Mouse (Mus musculus): ENCODE measurements at regions not wholly inside any gene's neighbourhood (a gene's known extent, or its start where the extent isn't known, plus 50 kb on each side); places are given as distances from the start of the nearest gene placed in this dataset.

GRCm38 (mm10) chr1:91685789-91686188 lies 115.5 kb upstream of the Twist2 start:
- H3K4me1 ChIP-seq (ENCODE audit: control insufficient read depth, insufficient read depth, low read length), result peaks cover 13% of the 10 kb centered on the region
- 0 out of 2 replicates have a peak overlapping the region, but pooled peaks have one; percentile 35 for H3K27ac ChIP-seq (replicated peaks; ENCODE audit: low read depth, low read length)
- no peaks in the 10 kb centered on the region for H3K27me3 ChIP-seq (replicated peaks; ENCODE audit: control insufficient read depth, insufficient read depth, low read length)
- H3K9me3 ChIP-seq (ENCODE audit: control insufficient read depth, low read length), result 0 out of 2 replicates have a peak, but pooled peaks cover 3% of the 10 kb centered on the region
- no peak overlapping the region for H3K9ac ChIP-seq (ENCODE audit: low read depth, low read length)
- ATAC-seq (ENCODE audit: low read depth), result peak; percentile 26; the same call in 1 of the 2 replicates
- WGBS, result 40% methylated on average over 6 of the region's 6 CpGs
- peak; percentile 66 for DNase-seq (ENCODE audit: low spot score)
- H3K36me3 ChIP-seq (ENCODE audit: control insufficient read depth, insufficient read depth, low read length), result no peaks in the 10 kb centered on the region
- H3K4me3 ChIP-seq (ENCODE audit: low read depth, low read length), result no peak overlapping the region
- H3K4me2 ChIP-seq (ENCODE audit: low read depth, low read length), result no peak overlapping the region

GRCm38 (mm10) chr1:91691601-91692000 lies 109.7 kb upstream of the Twist2 start:
- DNase-seq (ENCODE audit: low spot score) (no peak), ATAC-seq (ENCODE audit: low read depth) (no peak)
- 88% methylated on average over 1 of the region's 1 CpGs for WGBS
- Histone ChIP-seq H3K27me3 (replicated peaks; ENCODE audit: control insufficient read depth, insufficient read depth, low read length) (no peaks in the 10 kb centered on the region), H3K27ac (replicated peaks; ENCODE audit: low read depth, low read length) (no peak overlapping the region), H3K4me3 (ENCODE audit: low read depth, low read length) (no peak overlapping the region), H3K9ac (ENCODE audit: low read depth, low read length) (no peak overlapping the region), H3K4me1 (ENCODE audit: control insufficient read depth, insufficient read depth, low read length) (peaks cover 6% of the 10 kb centered on the region; the same call in 1 of the 2 replicates), H3K9me3 (ENCODE audit: control insufficient read depth, low read length) (no peaks in the 10 kb centered on the region), H3K36me3 (ENCODE audit: control insufficient read depth, insufficient read depth, low read length) (no peaks in the 10 kb centered on the region), H3K4me2 (ENCODE audit: low read depth, low read length) (no peak overlapping the region)

- Histone ChIP-seq H3K27me3 (replicated peaks; ENCODE audit: control insufficient read depth, insufficient read depth, low read length) (no peaks in the 10 kb centered on the region), H3K4me3 (ENCODE audit: low read depth, low read length) (no peak overlapping the region), H3K4me1 (ENCODE audit: control insufficient read depth, insufficient read depth, low read length) (peaks cover 6% of the 10 kb centered on the region; the same call in 1 of the 2 replicates), H3K36me3 (ENCODE audit: control insufficient read depth, insufficient read depth, low read length) (no peaks in the 10 kb centered on the region), H3K27ac (replicated peaks; ENCODE audit: low read depth, low read length) (no peak overlapping the region), H3K9ac (ENCODE audit: low read depth, low read length) (no peak overlapping the region), H3K4me2 (ENCODE audit: low read depth, low read length) (no peak overlapping the region), H3K9me3 (ENCODE audit: control insufficient read depth, low read length) (no peaks in the 10 kb centered on the region)
- no peak for DNase-seq (ENCODE audit: low spot score)
- WGBS, result 74% methylated on average over 9 of the region's 9 CpGs
- ATAC-seq (ENCODE audit: low read depth), result no peak
These were observed 108.4 kb upstream of the Twist2 start for GRCm38 (mm10) chr1:91692709-91693460.

- WGBS, result 58% methylated on average over 8 of the region's 8 CpGs
- Histone ChIP-seq H3K9ac (ENCODE audit: low read depth, low read length) (no peak overlapping the region), H3K27ac (replicated peaks; ENCODE audit: low read depth, low read length) (no peak overlapping the region), H3K9me3 (ENCODE audit: control insufficient read depth, low read length) (no peaks in the 10 kb centered on the region), H3K4me3 (ENCODE audit: low read depth, low read length) (no peak overlapping the region), H3K36me3 (ENCODE audit: control insufficient read depth, insufficient read depth, low read length) (no peaks in the 10 kb centered on the region), H3K4me1 (ENCODE audit: control insufficient read depth, insufficient read depth, low read length) (no peaks in the 10 kb centered on the region), H3K4me2 (ENCODE audit: low read depth, low read length) (no peak overlapping the region), H3K27me3 (replicated peaks; ENCODE audit: control insufficient read depth, insufficient read depth, low read length) (no peaks in the 10 kb centered on the region)
- DNase-seq (ENCODE audit: low spot score) (no peak), ATAC-seq (ENCODE audit: low read depth) (no peak)
These were observed 104.2 kb upstream of the Twist2 start for GRCm38 (mm10) chr1:91697053-91697452.

- no peak overlapping the region for H3K4me2 ChIP-seq (ENCODE audit: low read depth, low read length)
- H3K27me3 ChIP-seq (replicated peaks; ENCODE audit: control insufficient read depth, insufficient read depth, low read length), result no peaks in the 10 kb centered on the region
- no peaks in the 10 kb centered on the region for H3K9me3 ChIP-seq (ENCODE audit: control insufficient read depth, low read length)
- H3K4me1 ChIP-seq (ENCODE audit: control insufficient read depth, insufficient read depth, low read length), result no peaks in the 10 kb centered on the region
- no peaks in the 10 kb centered on the region for H3K36me3 ChIP-seq (ENCODE audit: control insufficient read depth, insufficient read depth, low read length)
- ATAC-seq (ENCODE audit: low read depth) (no peak), DNase-seq (ENCODE audit: low spot score) (peak; percentile 66)
- no peak overlapping the region for H3K9ac ChIP-seq (ENCODE audit: low read depth, low read length)
- no peak overlapping the region for H3K4me3 ChIP-seq (ENCODE audit: low read depth, low read length)
- no peak overlapping the region for H3K27ac ChIP-seq (replicated peaks; ENCODE audit: low read depth, low read length)
- WGBS, result 60% methylated on average over 12 of the region's 12 CpGs
These were observed 99.8 kb upstream of the Twist2 start for GRCm38 (mm10) chr1:91701475-91701874.

GRCm38 (mm10) chr1:91702021-91702420 lies 99.2 kb upstream of the Twist2 start:
- Histone ChIP-seq H3K9me3 (ENCODE audit: control insufficient read depth, low read length) (no peaks in the 10 kb centered on the region), H3K9ac (ENCODE audit: low read depth, low read length) (no peak overlapping the region), H3K4me3 (ENCODE audit: low read depth, low read length) (no peak overlapping the region), H3K4me2 (ENCODE audit: low read depth, low read length) (no peak overlapping the region), H3K27me3 (replicated peaks; ENCODE audit: control insufficient read depth, insufficient read depth, low read length) (no peaks in the 10 kb centered on the region), H3K36me3 (ENCODE audit: control insufficient read depth, insufficient read depth, low read length) (no peaks in the 10 kb centered on the region), H3K4me1 (ENCODE audit: control insufficient read depth, insufficient read depth, low read length) (no peaks in the 10 kb centered on the region), H3K27ac (replicated peaks; ENCODE audit: low read depth, low read length) (no peak overlapping the region)
- DNase-seq (ENCODE audit: low spot score) (no peak), ATAC-seq (ENCODE audit: low read depth) (no peak)
- WGBS, result 81% methylated on average over 6 of the region's 6 CpGs

GRCm38 (mm10) chr1:91702737-91703136 lies 98.5 kb upstream of the Twist2 start:
- no peak for DNase-seq (ENCODE audit: low spot score)
- no peaks in the 10 kb centered on the region for H3K36me3 ChIP-seq (ENCODE audit: control insufficient read depth, insufficient read depth, low read length)
- ATAC-seq (ENCODE audit: low read depth), result no peak

GRCm38 (mm10) chr1:91705451-91705850 lies 95.8 kb upstream of the Twist2 start:
- H3K4me1 ChIP-seq (ENCODE audit: control insufficient read depth, insufficient read depth, low read length), result peaks cover 17% of the 10 kb centered on the region
- no peaks in the 10 kb centered on the region for H3K27me3 ChIP-seq (replicated peaks; ENCODE audit: control insufficient read depth, insufficient read depth, low read length)
- ATAC-seq (ENCODE audit: low read depth) (no peak), DNase-seq (ENCODE audit: low spot score) (no peak)
- H3K9me3 ChIP-seq (ENCODE audit: control insufficient read depth, low read length), result no peaks in the 10 kb centered on the region
- no peak overlapping the region for H3K27ac ChIP-seq (replicated peaks; ENCODE audit: low read depth, low read length)
- no peak overlapping the region for H3K9ac ChIP-seq (ENCODE audit: low read depth, low read length)
- no peaks in the 10 kb centered on the region for H3K36me3 ChIP-seq (ENCODE audit: control insufficient read depth, insufficient read depth, low read length)
- H3K4me3 ChIP-seq (ENCODE audit: low read depth, low read length), result no peak overlapping the region
- no peak overlapping the region for H3K4me2 ChIP-seq (ENCODE audit: low read depth, low read length)
- WGBS, result 81% methylated on average over 9 of the region's 9 CpGs

More at GRCm38 (mm10) chr1:91702737-91703136, 98.5 kb upstream of the Twist2 start:
- Histone ChIP-seq H3K4me3 (ENCODE audit: low read depth, low read length) (no peak overlapping the region), H3K27me3 (replicated peaks; ENCODE audit: control insufficient read depth, insufficient read depth, low read length) (no peaks in the 10 kb centered on the region), H3K4me2 (ENCODE audit: low read depth, low read length) (no peak overlapping the region), H3K9me3 (ENCODE audit: control insufficient read depth, low read length) (no peaks in the 10 kb centered on the region), H3K4me1 (ENCODE audit: control insufficient read depth, insufficient read depth, low read length) (no peaks in the 10 kb centered on the region), H3K9ac (ENCODE audit: low read depth, low read length) (no peak overlapping the region), H3K27ac (replicated peaks; ENCODE audit: low read depth, low read length) (no peak overlapping the region)
